ENCODE assay signal across 16 mouse cellular contexts in genomic region chr7:143594865-143595264, GRCm38 (mm10). TPM values are rescaled to one million over a fixed set of nuclear protein-coding genes. Genes with fewer than 3 reads are reported as not detected.
DNase-seq lines count a peak whose midpoint lies in the region; ATAC-seq lines count a peak whose summit lies in the region.
"Had no signal": no experiment of that assay in that cellular context is flagged by ENCODE, and none has a peak within 500 bp of the region (broad histone marks: within the 10 kb centered on the region; RNA-seq: fewer than 3 reads in every experiment).

No protein-coding gene starts in this region.

- H3K4me2 ChIP-seq in kidney, embryonic 15.5 days, result no peak overlapping the region
- no peak overlapping the region for H3K4me2 ChIP-seq in forebrain, embryonic 16.5 days (ENCODE audit: low read length)
- H3K4me2 ChIP-seq: embryonic facial prominence, embryonic 15.5 days; limb, embryonic 12.5 days; lung, embryonic 14.5 days had no signal

- peak; percentile 14 for DNase-seq in kidney, adult 11 months
- peak; percentile 71 for DNase-seq in retina, postnatal 1 day
- DNase-seq in retina, embryonic 14.5 days (ENCODE audit: low spot score), result no peak
- peak; percentile 74 for DNase-seq in large intestine, adult 2 months (ENCODE audit: low read depth, low spot score)
- DNase-seq in left cerebral cortex, adult 9 months (ENCODE audit: low spot score in 2 of 2), result no peak
- no peak for DNase-seq in ovary, postnatal 36 days (ENCODE audit: low spot score)
- DNase-seq: cerebellum, adult 9-10 months; heart, adult 18-20 months; heart, postnatal 4 days; lung, embryonic 14.5 days; thymus, adult 2 months had no signal

- H3K27ac ChIP-seq in kidney, embryonic 15.5 days, result no peak overlapping the region
- 0 out of 2 replicates have a peak overlapping the region, but pooled peaks have one; percentile 13 for H3K27ac ChIP-seq in forebrain, embryonic 16.5 days (ENCODE audit: low read length)
- H3K27ac ChIP-seq: embryonic facial prominence, embryonic 15.5 days; limb, embryonic 12.5 days; midbrain, embryonic 10.5 days had no signal

- 55% methylated on average over 5 of the region's 5 CpGs for WGBS in kidney, embryonic 15.5 days
- 42% methylated on average over 5 of the region's 5 CpGs for WGBS in forebrain, embryonic 16.5 days
- 17% methylated on average over 5 of the region's 5 CpGs for WGBS in large intestine, adult 2 months

- peaks cover 23% of the 10 kb centered on the region for H3K4me1 ChIP-seq in kidney, embryonic 15.5 days
- peaks cover 18% of the 10 kb centered on the region for H3K4me1 ChIP-seq in forebrain, embryonic 16.5 days (replicated peaks; ENCODE audit: control insufficient read depth, insufficient read depth, low read length)

- H3K9me3 ChIP-seq in kidney, embryonic 15.5 days (replicated peaks), result no peaks in the 10 kb centered on the region
- H3K9me3 ChIP-seq in forebrain, embryonic 16.5 days (ENCODE audit: control insufficient read depth, low read length), result no peaks in the 10 kb centered on the region
- H3K9me3 ChIP-seq: embryonic facial prominence, embryonic 15.5 days; limb, embryonic 12.5 days; midbrain, embryonic 10.5 days had no signal

- no peak overlapping the region for H3K4me3 ChIP-seq in kidney, embryonic 15.5 days (replicated peaks)
- H3K4me3 ChIP-seq in forebrain, embryonic 16.5 days (replicated peaks; ENCODE audit: low read length), result no peak overlapping the region
- H3K4me3 ChIP-seq: embryonic facial prominence, embryonic 15.5 days; limb, embryonic 12.5 days; midbrain, embryonic 10.5 days had no signal

- no peak overlapping the region for H3K9ac ChIP-seq in kidney, embryonic 15.5 days
- no peak overlapping the region for H3K9ac ChIP-seq in forebrain, embryonic 16.5 days (replicated peaks; ENCODE audit: low read depth, low read length)
- H3K9ac ChIP-seq: embryonic facial prominence, embryonic 15.5 days; limb, embryonic 12.5 days; lung, embryonic 14.5 days had no signal

- no peak for ATAC-seq in kidney, embryonic 15.5 days (replicated peaks; ENCODE audit: low FRiP score)
- ATAC-seq in forebrain, embryonic 16.5 days, result peak; percentile 26; the same call in 1 of the 2 replicates

- peaks cover 48% of the 10 kb centered on the region for H3K36me3 ChIP-seq in kidney, embryonic 15.5 days
- H3K36me3 ChIP-seq in forebrain, embryonic 16.5 days (ENCODE audit: control insufficient read depth, insufficient read depth), result peaks cover 3% of the 10 kb centered on the region; the same call in 1 of the 2 replicates

- no peaks in the 10 kb centered on the region for H3K27me3 ChIP-seq in kidney, embryonic 15.5 days
- no peaks in the 10 kb centered on the region for H3K27me3 ChIP-seq in forebrain, embryonic 16.5 days (replicated peaks; ENCODE audit: control insufficient read depth, insufficient read depth, low read length)
- H3K27me3 ChIP-seq: embryonic facial prominence, embryonic 15.5 days; limb, embryonic 12.5 days had no signal

RNA-seq across cellular contexts. Expression of gene Cars, which starts 5.0 kb away (rescaled TPM):
- 62.3 and 62.9 TPM in 2 replicates for polyA plus RNA-seq in kidney, embryonic 15.5 days (2015; fragmentation: Nextera tagmentation; extraction: Ambion mirVana)
- 80.5 and 89.3 TPM in 2 replicates for polyA plus RNA-seq in forebrain, embryonic 16.5 days (2015; fragmentation: Nextera tagmentation; extraction: Ambion mirVana)
- polyA plus RNA-seq in large intestine, adult 2 months (2012; rRNA removed), result 17.2 and 19.1 TPM in 2 replicates

RNA-seq across cellular contexts. Expression of gene Tnfrsf26, which starts 33.7 kb away (rescaled TPM):
- 0.54 and 0.65 TPM in 2 replicates for polyA plus RNA-seq in kidney, embryonic 15.5 days (2015; fragmentation: Nextera tagmentation; extraction: Ambion mirVana)
- polyA plus RNA-seq in forebrain, embryonic 16.5 days (2015; fragmentation: Nextera tagmentation; extraction: Ambion mirVana), result 0.15 TPM in 1 of 2 replicates, not detected in the other
- 0.37 and 0.52 TPM in 2 replicates for polyA plus RNA-seq in large intestine, adult 2 months (2012; rRNA removed)

RNA-seq across cellular contexts. Expression of gene Nap1l4, which starts 46.0 kb away (rescaled TPM):
- 276 and 287 TPM in 2 replicates for polyA plus RNA-seq in kidney, embryonic 15.5 days (2015; fragmentation: Nextera tagmentation; extraction: Ambion mirVana)
- polyA plus RNA-seq in forebrain, embryonic 16.5 days (2015; fragmentation: Nextera tagmentation; extraction: Ambion mirVana), result 361 and 363 TPM in 2 replicates
- polyA plus RNA-seq in large intestine, adult 2 months (2012; rRNA removed), result 54.3 and 57.4 TPM in 2 replicates

RNA-seq across cellular contexts. Expression of gene Tnfrsf22, which starts 54.6 kb away (rescaled TPM):
- 10.6 and 12.1 TPM in 2 replicates for polyA plus RNA-seq in kidney, embryonic 15.5 days (2015; fragmentation: Nextera tagmentation; extraction: Ambion mirVana)
- polyA plus RNA-seq in forebrain, embryonic 16.5 days (2015; fragmentation: Nextera tagmentation; extraction: Ambion mirVana), result 3.9 and 4.0 TPM in 2 replicates
- 1.2 and 1.3 TPM in 2 replicates for polyA plus RNA-seq in large intestine, adult 2 months (2012; rRNA removed)

Comparison
In these comparisons a context has a peak if more than half of its experiments do, and no peak if none do; other contexts are left out.
1. DNase-seq: peak in kidney, adult 11 months (single experiment), retina, postnatal 1 day (single experiment) and large intestine, adult 2 months (single experiment); none in retina, embryonic 14.5 days (single experiment), left cerebral cortex, adult 9 months (0 of 2) and ovary, postnatal 36 days (single experiment).